9 mouse cellular contexts compared by ENCODE assay signal in genomic region chr9:115704249-115704648, GRCm38 (mm10).
DNase-seq lines count a peak whose midpoint lies in the region; ATAC-seq and TF ChIP-seq lines count a peak whose summit lies in the region.
"Had no signal": no experiment of that assay in that cellular context is flagged by ENCODE, and none has a peak within 500 bp of the region (broad histone marks: within the 10 kb centered on the region; RNA-seq: fewer than 3 reads in every experiment).

No protein-coding gene starts in this region.

- TF ChIP-seq CTCF in forebrain, postnatal 0 days (IDR thresholded peaks at IDR 0.05; ENCODE audit: low read depth): peak; percentile 78
- TF ChIP-seq CTCF in midbrain, postnatal 0 days (IDR thresholded peaks at IDR 0.05): peak; percentile 78

- no peak for ATAC-seq in hindbrain, embryonic 16.5 days
- ATAC-seq in forebrain, postnatal 0 days: no peak
- ATAC-seq in intestine, embryonic 14.5 days (replicated peaks; ENCODE audit: low FRiP score, low TSS enrichment, low read depth): no peak
- ATAC-seq in midbrain, postnatal 0 days (ENCODE audit: low FRiP score): no peak

- H3K9me3 ChIP-seq in hindbrain, embryonic 10.5 days: no peaks in the 10 kb centered on the region
- no peaks in the 10 kb centered on the region for H3K9me3 ChIP-seq in hindbrain, embryonic 16.5 days (ENCODE audit: control insufficient read depth, low read length)
- no peaks in the 10 kb centered on the region for H3K9me3 ChIP-seq in forebrain, postnatal 0 days (ENCODE audit: low read length)
- no peaks in the 10 kb centered on the region for H3K9me3 ChIP-seq in intestine, embryonic 14.5 days (ENCODE audit: control insufficient read depth, low read length)
- H3K9me3 ChIP-seq in midbrain, postnatal 0 days (ENCODE audit: low read length): no peaks in the 10 kb centered on the region
- H3K9me3 ChIP-seq: limb, embryonic 12.5 days had no signal

- peak; percentile 63 for DNase-seq in hindbrain, embryonic 10.5 days (ENCODE audit: low spot score)
- peak; percentile 59 for DNase-seq in adrenal gland, postnatal 25 days
- peak; percentile 55 for DNase-seq in forebrain, postnatal 0 days
- DNase-seq in intestine, embryonic 14.5 days (ENCODE audit: low spot score): peak; percentile 72
- peak; percentile 27 to 53 for DNase-seq in left cerebral cortex, postnatal 10 days (ENCODE audit: extremely low spot score in 1 of 2, low spot score in 2 of 2)
- peak; percentile 53 for DNase-seq in midbrain, postnatal 0 days (ENCODE audit: low spot score)
- peak; percentile 20 for DNase-seq in testis, postnatal 14 days (ENCODE audit: low spot score)

- no peak overlapping the region for H3K27ac ChIP-seq in hindbrain, embryonic 10.5 days
- H3K27ac ChIP-seq in hindbrain, embryonic 16.5 days (ENCODE audit: low read depth, low read length): no peak overlapping the region
- H3K27ac ChIP-seq in forebrain, postnatal 0 days (ENCODE audit: low read depth, low read length): no peak overlapping the region
- H3K27ac ChIP-seq in intestine, embryonic 14.5 days (ENCODE audit: low read depth): no peak overlapping the region
- no peak overlapping the region for H3K27ac ChIP-seq in midbrain, postnatal 0 days (ENCODE audit: low read depth, low read length)
- H3K27ac ChIP-seq: limb, embryonic 12.5 days had no signal

- H3K4me3 ChIP-seq in hindbrain, embryonic 10.5 days: no peak overlapping the region
- no peak overlapping the region for H3K4me3 ChIP-seq in hindbrain, embryonic 16.5 days (ENCODE audit: low read length)
- no peak overlapping the region for H3K4me3 ChIP-seq in forebrain, postnatal 0 days (ENCODE audit: low read depth, low read length)
- no peak overlapping the region for H3K4me3 ChIP-seq in intestine, embryonic 14.5 days (ENCODE audit: low read depth, low read length)
- no peak overlapping the region for H3K4me3 ChIP-seq in midbrain, postnatal 0 days (ENCODE audit: low read depth, low read length)
- H3K4me3 ChIP-seq: limb, embryonic 12.5 days had no signal

- WGBS in hindbrain, embryonic 10.5 days: 45% methylated on average over 9 of the region's 9 CpGs
- WGBS in hindbrain, embryonic 16.5 days: 44% methylated on average over 9 of the region's 9 CpGs
- WGBS in forebrain, postnatal 0 days: 33% methylated on average over 9 of the region's 9 CpGs
- 35% methylated on average over 9 of the region's 9 CpGs for WGBS in intestine, embryonic 14.5 days
- WGBS in midbrain, postnatal 0 days: 39% methylated on average over 9 of the region's 9 CpGs

- no peak overlapping the region for H3K9ac ChIP-seq in hindbrain, embryonic 16.5 days (ENCODE audit: low read depth, low read length)
- no peak overlapping the region for H3K9ac ChIP-seq in forebrain, postnatal 0 days
- H3K9ac ChIP-seq in intestine, embryonic 14.5 days (ENCODE audit: low read length): no peak overlapping the region
- no peak overlapping the region for H3K9ac ChIP-seq in midbrain, postnatal 0 days (replicated peaks; ENCODE audit: low read length, poor library complexity, severe bottlenecking)
- H3K9ac ChIP-seq: limb, embryonic 12.5 days had no signal

- no peaks in the 10 kb centered on the region for H3K36me3 ChIP-seq in hindbrain, embryonic 10.5 days
- no peaks in the 10 kb centered on the region for H3K36me3 ChIP-seq in hindbrain, embryonic 16.5 days (ENCODE audit: control insufficient read depth, insufficient read depth, low read length)
- H3K36me3 ChIP-seq in forebrain, postnatal 0 days (ENCODE audit: insufficient read depth): no peaks in the 10 kb centered on the region
- H3K36me3 ChIP-seq in intestine, embryonic 14.5 days (ENCODE audit: control insufficient read depth, insufficient read depth, low read length): no peaks in the 10 kb centered on the region
- no peaks in the 10 kb centered on the region for H3K36me3 ChIP-seq in midbrain, postnatal 0 days (ENCODE audit: insufficient read depth, low read length)
- H3K36me3 ChIP-seq: limb, embryonic 12.5 days had no signal

- H3K4me2 ChIP-seq in hindbrain, embryonic 16.5 days (ENCODE audit: low read length): no peak overlapping the region
- no peak overlapping the region for H3K4me2 ChIP-seq in forebrain, postnatal 0 days (ENCODE audit: low read depth)
- no peak overlapping the region for H3K4me2 ChIP-seq in intestine, embryonic 14.5 days (ENCODE audit: low read length)
- no peak overlapping the region for H3K4me2 ChIP-seq in midbrain, postnatal 0 days (ENCODE audit: low read depth, low read length, poor library complexity, severe bottlenecking)
- H3K4me2 ChIP-seq: limb, embryonic 12.5 days had no signal

- peaks cover 12% of the 10 kb centered on the region for H3K4me1 ChIP-seq in hindbrain, embryonic 10.5 days (replicated peaks)
- peaks cover 3% of the 10 kb centered on the region for H3K4me1 ChIP-seq in hindbrain, embryonic 16.5 days (ENCODE audit: control insufficient read depth, insufficient read depth, low read depth, low read length)
- H3K4me1 ChIP-seq in forebrain, postnatal 0 days (ENCODE audit: insufficient read depth): no peaks in the 10 kb centered on the region
- peaks cover 7% of the 10 kb centered on the region; the same call in 1 of the 2 replicates for H3K4me1 ChIP-seq in intestine, embryonic 14.5 days (replicated peaks; ENCODE audit: control insufficient read depth, insufficient read depth, low read length)
- peaks cover 7% of the 10 kb centered on the region; the same call in 1 of the 2 replicates for H3K4me1 ChIP-seq in midbrain, postnatal 0 days (ENCODE audit: insufficient read depth, low read length)

- intact Hi-C loops in left cerebral cortex, postnatal 10 days (cut with DNase I): no loop called here

- no peaks in the 10 kb centered on the region for H3K27me3 ChIP-seq in hindbrain, embryonic 10.5 days (ENCODE audit: insufficient read depth, poor library complexity, severe bottlenecking)
- H3K27me3 ChIP-seq in hindbrain, embryonic 16.5 days (replicated peaks; ENCODE audit: control insufficient read depth, insufficient read depth, low read length): no peaks in the 10 kb centered on the region
- no peaks in the 10 kb centered on the region for H3K27me3 ChIP-seq in forebrain, postnatal 0 days (ENCODE audit: insufficient read depth, low read length)
- no peaks in the 10 kb centered on the region for H3K27me3 ChIP-seq in intestine, embryonic 14.5 days (replicated peaks; ENCODE audit: control insufficient read depth, insufficient read depth, low read length)
- H3K27me3 ChIP-seq in midbrain, postnatal 0 days (ENCODE audit: insufficient read depth, low read length): no peaks in the 10 kb centered on the region
- H3K27me3 ChIP-seq: limb, embryonic 12.5 days had no signal

Comparison
In these comparisons a context has a peak if more than half of its experiments do, and no peak if none do; other contexts are left out.
1. DNase-seq: peak in every context shown above with its lines; median percentile 72 in intestine, embryonic 14.5 days; 63 in hindbrain, embryonic 10.5 days; 59 in adrenal gland, postnatal 25 days; 55 in forebrain, postnatal 0 days; 53 in midbrain, postnatal 0 days; 40 in left cerebral cortex, postnatal 10 days; 20 in testis, postnatal 14 days.